Mouse (Mus musculus): ENCODE measurements around the gene Unk. TPM values are rescaled to one million over a fixed set of nuclear protein-coding genes. Genes with fewer than 3 reads are reported as not detected.
A peak's percentile ranks its signal among the peaks of the same experiment; 100 is the strongest.
"Not testable (repeated sequence)": the region's sequence is repeated elsewhere in the genome, so short reads cannot be mapped to it uniquely, and the experiment has no call there.

Unk gene
- polyA plus RNA-seq, 1 experiment from 2014 or later: 41.2 TPM

- H3K4me2 ChIP-seq (replicated peaks; ENCODE audit: low read depth, low read length): no peak overlapping the region
- H3K27me3 ChIP-seq (ENCODE audit: insufficient read depth, low read length): no peaks in the 10 kb centered on the region
- H3K36me3 ChIP-seq (ENCODE audit: insufficient read depth, low read length): peaks cover 12% of the 10 kb centered on the region
- ATAC-seq (ENCODE audit: low FRiP score, low TSS enrichment): no peak
- peaks cover 10% of the 10 kb centered on the region; the same call in 1 of the 2 replicates for H3K4me1 ChIP-seq (ENCODE audit: insufficient read depth, low read length)
- WGBS: 80% methylated on average over 2 of the region's 2 CpGs
- no peak overlapping the region for H3K9ac ChIP-seq (replicated peaks; ENCODE audit: low read length)
- peak overlapping the region; percentile 12; the same call in 1 of the 2 replicates for H3K27ac ChIP-seq (ENCODE audit: low read length)
- no peak overlapping the region for H3K4me3 ChIP-seq (ENCODE audit: low read length)
- no peaks in the 10 kb centered on the region for H3K9me3 ChIP-seq (ENCODE audit: low read length)
Observed at GRCm38 (mm10) chr11:116019976-116020411, 10.1 kb upstream of the Unk start.

GRCm38 (mm10) chr11:116020519-116020922, 9.6 kb upstream of the Unk start:
- Histone ChIP-seq H3K4me1 (ENCODE audit: insufficient read depth, low read length) (peaks cover 10% of the 10 kb centered on the region; the same call in 1 of the 2 replicates), H3K9ac (replicated peaks; ENCODE audit: low read length) (no peak overlapping the region), H3K27me3 (ENCODE audit: insufficient read depth, low read length) (no peaks in the 10 kb centered on the region), H3K4me2 (replicated peaks; ENCODE audit: low read depth, low read length) (no peak overlapping the region), H3K9me3 (ENCODE audit: low read length) (no peaks in the 10 kb centered on the region), H3K27ac (ENCODE audit: low read length) (peak overlapping the region; percentile 12; the same call in 1 of the 2 replicates), H3K4me3 (ENCODE audit: low read length) (no peak overlapping the region), H3K36me3 (ENCODE audit: insufficient read depth, low read length) (peaks cover 12% of the 10 kb centered on the region)
- 33% methylated on average over 1 of the region's 1 CpGs for WGBS
- no peak for ATAC-seq (ENCODE audit: low FRiP score, low TSS enrichment)

GRCm38 (mm10) chr11:116021328-116022220, 8.5 kb upstream of the Unk start:
- Histone ChIP-seq H3K27me3 (ENCODE audit: insufficient read depth, low read length) (no peaks in the 10 kb centered on the region), H3K9me3 (ENCODE audit: low read length) (no peaks in the 10 kb centered on the region), H3K4me1 (ENCODE audit: insufficient read depth, low read length) (peaks cover 10% of the 10 kb centered on the region; the same call in 1 of the 2 replicates), H3K9ac (replicated peaks; ENCODE audit: low read length) (peak overlapping the region; percentile 24; the same call in 1 of the 2 replicates), H3K27ac (ENCODE audit: low read length) (0 out of 2 replicates have a peak overlapping the region, but pooled peaks have one; percentile 20), H3K4me2 (replicated peaks; ENCODE audit: low read depth, low read length) (peak overlapping the region; percentile 8; the same call in 1 of the 2 replicates), H3K36me3 (ENCODE audit: insufficient read depth, low read length) (peaks cover 12% of the 10 kb centered on the region), H3K4me3 (ENCODE audit: low read length) (peak overlapping the region; percentile 11; the same call in 1 of the 2 replicates)
- 77% methylated on average over 6 of the region's 6 CpGs for WGBS
- ATAC-seq (ENCODE audit: low FRiP score, low TSS enrichment): no peak

GRCm38 (mm10) chr11:116022256-116022780, 7.8 kb upstream of the Unk start:
- peaks cover 10% of the 10 kb centered on the region; the same call in 1 of the 2 replicates for H3K4me1 ChIP-seq (ENCODE audit: insufficient read depth, low read length)
- peaks cover 12% of the 10 kb centered on the region for H3K36me3 ChIP-seq (ENCODE audit: insufficient read depth, low read length)
- no peaks in the 10 kb centered on the region for H3K27me3 ChIP-seq (ENCODE audit: insufficient read depth, low read length)
- ATAC-seq (ENCODE audit: low FRiP score, low TSS enrichment): no peak
- WGBS: 47% methylated on average over 4 of the region's 4 CpGs
- peak overlapping the region; percentile 49 for H3K4me3 ChIP-seq (ENCODE audit: low read length)
- no peak overlapping the region for H3K27ac ChIP-seq (ENCODE audit: low read length)
- no peaks in the 10 kb centered on the region for H3K9me3 ChIP-seq (ENCODE audit: low read length)
- peak overlapping the region; percentile 55; the same call in 1 of the 2 replicates for H3K9ac ChIP-seq (replicated peaks; ENCODE audit: low read length)
- H3K4me2 ChIP-seq (replicated peaks; ENCODE audit: low read depth, low read length): peak overlapping the region; percentile 71

GRCm38 (mm10) chr11:116023074-116023770, 6.9 kb upstream of the Unk start:
- not testable (repeated sequence) for H3K9me3 ChIP-seq (ENCODE audit: low read length); H3K27me3 ChIP-seq (ENCODE audit: insufficient read depth, low read length); ATAC-seq (ENCODE audit: low FRiP score, low TSS enrichment)
- 3% methylated on average over 17 of the region's 18 CpGs for WGBS
- Histone ChIP-seq H3K4me2 (replicated peaks; ENCODE audit: low read depth, low read length) (peak overlapping the region; percentile 50), H3K4me3 (ENCODE audit: low read length) (peak overlapping the region; percentile 89), H3K36me3 (ENCODE audit: insufficient read depth, low read length) (peaks cover 12% of the 10 kb centered on the region), H3K27ac (ENCODE audit: low read length) (peak overlapping the region; percentile 97), H3K9ac (replicated peaks; ENCODE audit: low read length) (peak overlapping the region; percentile 99), H3K4me1 (ENCODE audit: insufficient read depth, low read length) (peaks cover 10% of the 10 kb centered on the region; the same call in 1 of the 2 replicates)

- Histone ChIP-seq H3K4me1 (ENCODE audit: insufficient read depth, low read length) (peaks cover 10% of the 10 kb centered on the region; the same call in 1 of the 2 replicates), H3K4me3 (ENCODE audit: low read length) (peak overlapping the region; percentile 89), H3K9ac (replicated peaks; ENCODE audit: low read length) (peak overlapping the region; percentile 99), H3K27me3 (ENCODE audit: insufficient read depth, low read length) (no peaks in the 10 kb centered on the region), H3K4me2 (replicated peaks; ENCODE audit: low read depth, low read length) (peak overlapping the region; percentile 50), H3K9me3 (ENCODE audit: low read length) (no peaks in the 10 kb centered on the region), H3K27ac (ENCODE audit: low read length) (peak overlapping the region; percentile 97), H3K36me3 (ENCODE audit: insufficient read depth, low read length) (peaks cover 12% of the 10 kb centered on the region)
- under 1% methylated on average over 54 of the region's 57 CpGs for WGBS
- peak; percentile 74 for ATAC-seq (ENCODE audit: low FRiP score, low TSS enrichment)
Observed at GRCm38 (mm10) chr11:116023771-116024355, 6.3 kb upstream of the Unk start.

GRCm38 (mm10) chr11:116024356-116024808, 5.7 kb upstream of the Unk start:
- ATAC-seq (ENCODE audit: low FRiP score, low TSS enrichment): peak; percentile 95
- H3K36me3 ChIP-seq (ENCODE audit: insufficient read depth, low read length): peaks cover 12% of the 10 kb centered on the region
- peak overlapping the region; percentile 97 for H3K27ac ChIP-seq (ENCODE audit: low read length)
- peaks cover 14% of the 10 kb centered on the region; the same call in 1 of the 2 replicates for H3K4me1 ChIP-seq (ENCODE audit: insufficient read depth, low read length)
- no peaks in the 10 kb centered on the region for H3K9me3 ChIP-seq (ENCODE audit: low read length)
- no peak overlapping the region for H3K4me2 ChIP-seq (replicated peaks; ENCODE audit: low read depth, low read length)
- WGBS: under 1% methylated on average over 37 of the region's 37 CpGs
- H3K9ac ChIP-seq (replicated peaks; ENCODE audit: low read length): peak overlapping the region; percentile 99
- no peaks in the 10 kb centered on the region for H3K27me3 ChIP-seq (ENCODE audit: insufficient read depth, low read length)
- H3K4me3 ChIP-seq (ENCODE audit: low read length): peak overlapping the region; percentile 89

GRCm38 (mm10) chr11:116025056-116025845, 4.9 kb upstream of the Unk start:
- peaks cover 18% of the 10 kb centered on the region; the same call in 1 of the 2 replicates for H3K4me1 ChIP-seq (ENCODE audit: insufficient read depth, low read length)
- H3K27ac ChIP-seq (ENCODE audit: low read length): no peak overlapping the region
- no peaks in the 10 kb centered on the region for H3K27me3 ChIP-seq (ENCODE audit: insufficient read depth, low read length)
- H3K9ac ChIP-seq (replicated peaks; ENCODE audit: low read length): no peak overlapping the region
- no peaks in the 10 kb centered on the region for H3K9me3 ChIP-seq (ENCODE audit: low read length)
- 90% methylated on average over 3 of the region's 3 CpGs for WGBS
- no peak overlapping the region for H3K4me3 ChIP-seq (ENCODE audit: low read length)
- H3K4me2 ChIP-seq (replicated peaks; ENCODE audit: low read depth, low read length): no peak overlapping the region
- H3K36me3 ChIP-seq (ENCODE audit: insufficient read depth, low read length): peaks cover 12% of the 10 kb centered on the region
- ATAC-seq (ENCODE audit: low FRiP score, low TSS enrichment): no peak
